Mouse (Mus musculus): Measurements from ENCODE around the gene C8a. TPM values are rescaled to one million over a fixed set of nuclear protein-coding genes. Genes with fewer than 3 reads are reported as not detected.

The C8a gene
- polyA plus RNA-seq, 1 experiment from 2014 or later, result not detected

DNA sequence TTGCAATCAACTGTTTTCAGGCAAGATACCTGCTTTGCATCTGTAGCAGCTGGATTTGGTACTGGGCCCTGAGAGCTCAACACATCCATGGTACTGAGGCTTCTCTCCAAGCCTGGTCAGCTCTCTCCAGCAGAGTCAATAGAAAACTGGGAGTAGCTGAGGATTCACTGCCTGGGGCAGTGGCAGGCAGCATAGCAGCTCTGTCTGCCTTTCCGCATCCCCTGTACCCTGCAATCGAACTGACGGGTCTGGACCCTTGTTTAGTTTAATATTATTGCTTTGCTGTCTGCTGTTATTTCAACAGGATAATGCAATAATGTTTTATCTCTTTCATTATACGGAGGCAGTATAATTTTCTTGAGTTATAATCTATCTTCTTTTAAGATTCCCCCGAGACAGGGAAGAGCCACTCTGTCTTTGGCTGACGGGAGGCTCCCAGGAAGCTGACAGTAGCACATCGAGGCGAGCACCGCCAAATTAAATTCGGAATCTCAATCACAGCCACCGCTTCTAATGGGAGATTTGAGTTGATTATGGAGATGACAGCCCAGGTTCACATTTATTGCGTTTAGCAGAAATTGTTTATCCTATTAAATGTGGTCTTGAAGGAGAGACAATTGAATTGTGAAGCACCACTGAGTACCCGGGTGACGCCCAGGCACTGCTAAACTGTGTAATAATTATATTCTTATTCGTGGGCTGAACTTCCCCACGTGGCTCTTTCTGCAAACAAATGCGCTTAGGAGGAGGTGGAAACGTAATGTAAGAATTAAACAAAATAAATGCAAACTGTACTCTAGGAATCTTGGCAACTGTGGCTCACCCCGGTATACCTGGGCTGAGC, 70.6 kb downstream of the C8a start:
- Histone ChIP-seq H3K27ac (no peak overlapping the region), H3K4me3 (no peak overlapping the region), H3K4me1 (no peaks in the 10 kb centered on the region), H3K27me3 (no peaks in the 10 kb centered on the region), H3K4me2 (replicated peaks) (no peak overlapping the region), H3K9me3 (no peaks in the 10 kb centered on the region), H3K36me3 (no peaks in the 10 kb centered on the region), H3K9ac (no peak overlapping the region)
- no peak for ATAC-seq (ENCODE audit: insufficient number of reproducible peaks, insufficient read depth, low FRiP score, low TSS enrichment)
- WGBS, result 77% methylated on average over 19 of the region's 19 CpGs

DNA sequence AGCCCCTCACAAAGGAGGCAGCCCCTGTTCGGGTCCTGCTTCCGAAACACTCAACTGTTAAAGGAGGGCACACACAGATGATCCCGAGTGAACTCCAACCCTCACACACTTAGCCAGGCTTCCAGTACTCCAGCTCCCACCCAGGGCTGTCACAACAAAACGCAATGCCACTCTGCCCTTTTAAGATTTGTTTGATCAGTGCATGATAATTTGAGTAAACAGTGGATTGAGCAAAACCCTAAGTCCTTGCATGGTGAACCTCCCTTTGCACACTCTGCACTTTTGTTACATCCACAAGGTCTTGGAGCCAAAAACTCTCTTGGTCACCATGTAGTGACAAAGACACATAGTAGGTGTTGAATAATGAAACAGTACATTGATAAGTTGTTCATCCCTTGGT, 72.1 kb downstream of the C8a start:
- no peak overlapping the region for H3K4me3 ChIP-seq
- 85% methylated on average over 4 of the region's 4 CpGs for WGBS
- ATAC-seq (ENCODE audit: insufficient number of reproducible peaks, insufficient read depth, low FRiP score, low TSS enrichment), result no peak

DNA sequence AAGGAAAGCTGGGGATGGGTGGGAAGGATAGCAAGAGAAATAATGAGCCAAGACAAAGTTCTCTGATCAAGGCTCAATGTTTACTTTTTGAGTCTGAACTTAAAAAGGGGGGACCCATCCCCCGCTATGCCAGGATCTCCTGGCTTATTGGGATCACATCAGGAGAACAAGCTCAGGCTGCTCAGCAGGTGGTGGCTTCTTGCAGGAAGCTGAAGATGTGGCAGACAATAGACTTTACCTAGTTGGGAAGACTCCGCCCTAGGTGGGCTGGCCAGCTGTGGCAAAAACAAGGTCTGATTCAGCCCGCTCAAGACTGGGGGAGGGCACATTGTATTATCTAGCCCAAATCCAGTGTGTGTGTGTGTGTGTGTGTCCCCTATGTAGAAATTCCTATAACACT, 74.6 kb downstream of the C8a start:
- ATAC-seq (ENCODE audit: insufficient number of reproducible peaks, insufficient read depth, low FRiP score, low TSS enrichment), result no peak

More for the DNA sequence above, 72.1 kb downstream of the C8a start:
- Histone ChIP-seq H3K27ac (no peak overlapping the region), H3K36me3 (no peaks in the 10 kb centered on the region), H3K4me1 (no peaks in the 10 kb centered on the region), H3K9ac (no peak overlapping the region), H3K9me3 (no peaks in the 10 kb centered on the region), H3K4me2 (replicated peaks) (no peak overlapping the region), H3K27me3 (0 out of 2 replicates have a peak, but pooled peaks cover 3% of the 10 kb centered on the region)

DNA sequence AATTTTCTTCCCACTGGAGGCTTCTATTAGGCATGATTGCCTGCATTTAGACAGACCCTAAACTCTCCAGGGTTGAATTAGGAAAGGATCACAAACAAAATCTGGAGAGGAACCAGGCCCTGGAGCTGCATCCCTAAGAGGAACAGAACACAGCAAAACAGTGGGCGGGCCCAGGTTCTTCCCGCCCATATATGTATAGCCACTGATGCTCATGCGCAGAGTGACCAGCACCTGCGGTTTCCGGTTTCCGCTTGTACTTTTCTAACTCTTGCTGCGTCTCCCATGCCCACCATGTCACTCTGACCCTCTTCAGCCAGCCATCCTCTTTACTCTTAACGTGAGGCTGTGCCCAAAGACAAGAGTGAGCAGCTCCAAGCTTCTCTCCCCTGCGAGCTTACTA, 77.2 kb downstream of the C8a start:
- 73% methylated on average over 9 of the region's 9 CpGs for WGBS
- 0 out of 2 replicates have a peak, but pooled peaks cover 3% of the 10 kb centered on the region for H3K27me3 ChIP-seq
- ATAC-seq (ENCODE audit: insufficient number of reproducible peaks, insufficient read depth, low FRiP score, low TSS enrichment), result no peak
- no peaks in the 10 kb centered on the region for H3K9me3 ChIP-seq
- no peak overlapping the region for H3K4me3 ChIP-seq
- H3K9ac ChIP-seq, result no peak overlapping the region
- no peak overlapping the region for H3K27ac ChIP-seq
- H3K36me3 ChIP-seq, result no peaks in the 10 kb centered on the region
- no peak overlapping the region for H3K4me2 ChIP-seq (replicated peaks)
- no peaks in the 10 kb centered on the region for H3K4me1 ChIP-seq

More for the DNA sequence above, 74.6 kb downstream of the C8a start:
- WGBS, result 93% methylated on average over 3 of the region's 3 CpGs
- Histone ChIP-seq H3K9me3 (no peaks in the 10 kb centered on the region), H3K9ac (no peak overlapping the region), H3K4me3 (no peak overlapping the region), H3K4me2 (replicated peaks) (no peak overlapping the region), H3K27me3 (0 out of 2 replicates have a peak, but pooled peaks cover 3% of the 10 kb centered on the region), H3K36me3 (no peaks in the 10 kb centered on the region), H3K4me1 (no peaks in the 10 kb centered on the region), H3K27ac (no peak overlapping the region)

DNA sequence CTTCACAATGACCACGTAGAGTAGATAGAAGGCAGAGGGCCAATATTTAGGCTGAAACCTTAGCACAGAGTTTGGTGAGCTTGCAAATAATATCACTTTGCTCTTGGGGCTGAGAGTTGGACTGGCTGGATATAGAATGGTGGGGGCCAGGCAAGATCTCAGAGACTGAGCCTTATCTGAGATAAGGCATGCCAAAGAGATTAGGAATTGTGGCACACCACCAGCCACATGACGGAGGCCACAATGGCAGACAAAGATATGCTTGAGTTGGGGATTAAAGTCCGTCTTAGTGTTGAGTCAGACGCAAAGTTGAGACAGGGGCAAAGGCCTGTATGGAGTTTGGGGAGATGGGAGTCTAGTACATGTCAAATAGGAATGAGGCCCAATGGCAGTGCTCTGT, 84.1 kb downstream of the C8a start:
- H3K9me3 ChIP-seq, result no peaks in the 10 kb centered on the region
- H3K4me3 ChIP-seq, result no peak overlapping the region
- no peaks in the 10 kb centered on the region for H3K36me3 ChIP-seq
- no peak for ATAC-seq (ENCODE audit: insufficient number of reproducible peaks, insufficient read depth, low FRiP score, low TSS enrichment)
- no peak overlapping the region for H3K9ac ChIP-seq
- no peak overlapping the region for H3K4me2 ChIP-seq (replicated peaks)
- no peaks in the 10 kb centered on the region for H3K27me3 ChIP-seq
- no peak overlapping the region for H3K27ac ChIP-seq
- 86% methylated on average over 4 of the region's 4 CpGs for WGBS
- H3K4me1 ChIP-seq, result no peaks in the 10 kb centered on the region

DNA sequence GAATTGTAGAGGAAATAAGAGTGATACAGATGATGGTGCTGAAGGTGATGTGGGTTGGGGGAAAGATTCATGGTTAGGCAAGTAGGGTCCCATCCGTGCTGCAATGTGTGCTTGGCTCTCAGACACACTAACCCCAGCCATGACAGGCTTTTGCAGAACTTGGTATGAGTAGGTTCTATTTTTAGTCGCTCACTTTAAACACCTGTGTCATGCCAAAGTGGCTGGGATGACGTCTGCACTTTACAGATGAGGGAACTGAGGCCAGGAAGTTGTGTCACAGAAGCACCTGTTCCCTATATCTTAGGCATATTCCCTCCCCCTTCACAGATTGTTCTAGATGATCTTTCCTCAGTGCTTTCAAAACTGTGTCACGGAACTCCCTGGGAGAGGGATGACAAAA, 93.9 kb downstream of the C8a start:
- no peaks in the 10 kb centered on the region for H3K4me1 ChIP-seq
- no peak overlapping the region for H3K4me3 ChIP-seq
- H3K27ac ChIP-seq, result no peak overlapping the region
- H3K4me2 ChIP-seq (replicated peaks), result no peak overlapping the region
- no peak overlapping the region for H3K9ac ChIP-seq
- 82% methylated on average over 4 of the region's 4 CpGs for WGBS
- no peaks in the 10 kb centered on the region for H3K9me3 ChIP-seq
- H3K36me3 ChIP-seq, result no peaks in the 10 kb centered on the region
- no peaks in the 10 kb centered on the region for H3K27me3 ChIP-seq
- no peak for ATAC-seq (ENCODE audit: insufficient number of reproducible peaks, insufficient read depth, low FRiP score, low TSS enrichment)

DNA sequence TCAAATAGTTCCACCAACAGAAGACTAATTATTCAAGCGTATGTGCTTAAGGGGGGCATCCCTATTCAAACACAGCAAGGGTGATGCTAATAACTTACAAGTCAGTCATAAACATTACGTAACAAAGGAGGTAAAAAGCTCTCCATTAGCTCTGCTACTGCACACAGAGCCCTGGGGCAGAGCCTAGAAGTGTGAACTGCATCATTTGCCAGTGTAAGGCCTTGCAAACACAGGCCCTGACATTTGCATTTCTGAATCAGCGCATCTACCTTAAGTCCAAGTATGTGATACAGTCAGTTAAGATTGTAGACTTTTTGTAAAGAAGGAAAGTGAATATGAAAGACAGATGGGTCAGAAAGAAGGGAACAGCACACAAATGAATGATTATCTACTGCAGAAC, 94.8 kb downstream of the C8a start:
- H3K4me2 ChIP-seq (replicated peaks), result no peak overlapping the region
- H3K9ac ChIP-seq, result no peak overlapping the region
- no peaks in the 10 kb centered on the region for H3K9me3 ChIP-seq
- WGBS, result 91% methylated on average over 3 of the region's 3 CpGs
- no peaks in the 10 kb centered on the region for H3K4me1 ChIP-seq
- no peaks in the 10 kb centered on the region for H3K27me3 ChIP-seq
- ATAC-seq (ENCODE audit: insufficient number of reproducible peaks, insufficient read depth, low FRiP score, low TSS enrichment), result no peak
- no peak overlapping the region for H3K4me3 ChIP-seq
- no peaks in the 10 kb centered on the region for H3K36me3 ChIP-seq
- H3K27ac ChIP-seq, result no peak overlapping the region

DNA sequence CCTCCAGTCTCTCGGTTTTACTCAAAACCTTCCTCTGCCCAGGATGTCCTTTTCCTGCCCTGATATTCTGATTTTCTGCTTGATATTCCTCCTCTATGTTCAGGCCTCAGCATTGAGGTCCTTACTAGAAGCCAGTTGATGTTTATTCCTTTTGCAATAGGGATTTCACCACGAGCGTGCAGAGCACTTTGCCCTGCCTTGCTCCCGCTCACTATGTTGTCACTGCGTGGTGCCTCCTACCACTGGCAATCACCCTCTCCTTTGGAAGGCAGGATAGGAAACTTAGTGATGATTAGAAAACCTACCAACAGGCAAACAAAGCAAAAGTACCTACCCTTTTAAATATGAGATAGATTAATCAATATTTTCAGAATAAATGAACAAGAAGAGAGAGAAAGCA, 96.7 kb downstream of the C8a start:
- Histone ChIP-seq H3K36me3 (no peaks in the 10 kb centered on the region), H3K4me3 (no peak overlapping the region), H3K9ac (no peak overlapping the region), H3K4me2 (replicated peaks) (no peak overlapping the region), H3K27ac (no peak overlapping the region), H3K9me3 (no peaks in the 10 kb centered on the region), H3K4me1 (no peaks in the 10 kb centered on the region), H3K27me3 (no peaks in the 10 kb centered on the region)
- 79% methylated on average over 5 of the region's 5 CpGs for WGBS
- no peak for ATAC-seq (ENCODE audit: insufficient number of reproducible peaks, insufficient read depth, low FRiP score, low TSS enrichment)

DNA sequence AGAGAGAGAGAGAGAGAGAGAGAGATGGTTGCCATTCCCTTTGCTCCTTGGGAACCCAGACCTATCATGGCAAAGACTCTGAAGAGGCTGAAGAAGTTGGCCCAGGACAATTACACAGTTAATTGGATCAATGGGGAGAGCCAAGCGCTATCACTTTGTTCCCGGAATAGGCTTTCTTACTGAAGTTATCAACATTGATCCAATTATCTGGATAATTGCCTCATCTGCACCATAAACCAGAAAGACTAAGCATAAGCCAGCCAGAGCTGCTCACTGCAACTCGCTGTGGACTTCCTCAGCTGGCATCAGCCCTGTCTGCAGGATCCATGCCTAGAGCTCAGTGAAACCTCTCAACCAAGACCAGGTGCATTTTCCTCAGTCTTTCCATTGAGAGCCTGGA, 100.6 kb downstream of the C8a start:
- no peaks in the 10 kb centered on the region for H3K27me3 ChIP-seq
- H3K36me3 ChIP-seq, result no peaks in the 10 kb centered on the region
- no peaks in the 10 kb centered on the region for H3K9me3 ChIP-seq
- 45% methylated on average over 3 of the region's 3 CpGs for WGBS
- H3K4me3 ChIP-seq, result no peak overlapping the region
- no peak overlapping the region for H3K27ac ChIP-seq
- no peak overlapping the region for H3K9ac ChIP-seq
- H3K4me2 ChIP-seq (replicated peaks), result no peak overlapping the region
- ATAC-seq (ENCODE audit: insufficient number of reproducible peaks, insufficient read depth, low FRiP score, low TSS enrichment), result no peak
- H3K4me1 ChIP-seq, result no peaks in the 10 kb centered on the region

DNA sequence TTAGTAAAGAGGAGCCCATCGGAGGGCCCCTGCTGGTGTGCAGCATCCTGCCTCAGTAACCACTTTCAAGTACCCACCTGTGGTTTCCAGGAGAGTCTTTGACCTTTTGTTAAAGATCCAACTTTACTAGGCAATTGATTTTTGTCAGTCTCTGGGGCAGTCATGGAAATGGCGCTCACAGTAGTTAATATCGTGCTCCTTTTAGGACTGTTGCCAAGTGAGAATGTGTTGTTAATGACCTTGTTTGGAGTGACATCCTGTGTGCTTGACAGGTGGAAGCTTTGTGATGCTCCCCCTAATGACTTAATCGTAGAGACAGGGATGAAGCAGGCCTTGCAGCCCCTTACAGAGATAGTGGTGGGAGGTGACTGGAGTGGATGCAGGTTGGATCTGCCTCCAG, 105.9 kb downstream of the C8a start:
- H3K36me3 ChIP-seq, result no peaks in the 10 kb centered on the region

DNA sequence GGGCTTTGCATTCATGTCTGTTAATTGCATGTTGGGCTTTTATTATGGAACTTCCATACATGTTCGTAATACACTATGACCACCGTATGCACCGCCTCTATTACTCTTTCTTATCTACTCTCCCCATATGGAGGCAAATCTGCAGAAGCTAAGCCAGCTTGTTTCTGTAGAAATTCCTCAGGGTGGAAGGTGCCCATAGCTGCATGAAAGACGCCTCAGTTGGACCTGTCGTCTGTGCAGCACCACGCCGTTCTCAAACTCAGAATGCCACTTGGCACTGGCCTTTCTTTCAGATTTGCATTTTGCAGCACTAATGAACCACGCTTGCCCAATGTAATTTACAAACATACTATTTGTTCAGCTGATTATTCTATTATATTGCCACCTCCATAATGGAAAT, 106.6 kb downstream of the C8a start:
- no peaks in the 10 kb centered on the region for H3K36me3 ChIP-seq
- no peak overlapping the region for H3K27ac ChIP-seq
- H3K4me3 ChIP-seq, result no peak overlapping the region
- H3K4me2 ChIP-seq (replicated peaks), result no peak overlapping the region
- no peaks in the 10 kb centered on the region for H3K4me1 ChIP-seq
- no peaks in the 10 kb centered on the region for H3K9me3 ChIP-seq
- no peak for ATAC-seq (ENCODE audit: insufficient number of reproducible peaks, insufficient read depth, low FRiP score, low TSS enrichment)
- no peak overlapping the region for H3K9ac ChIP-seq
- WGBS, result 87% methylated on average over 8 of the region's 8 CpGs
- no peaks in the 10 kb centered on the region for H3K27me3 ChIP-seq

More for the DNA sequence above, 105.9 kb downstream of the C8a start:
- Histone ChIP-seq H3K27me3 (no peaks in the 10 kb centered on the region), H3K27ac (no peak overlapping the region), H3K4me1 (no peaks in the 10 kb centered on the region), H3K9ac (no peak overlapping the region), H3K4me2 (replicated peaks) (no peak overlapping the region), H3K4me3 (no peak overlapping the region), H3K9me3 (no peaks in the 10 kb centered on the region)
- ATAC-seq (ENCODE audit: insufficient number of reproducible peaks, insufficient read depth, low FRiP score, low TSS enrichment), result no peak
- 71% methylated on average over 4 of the region's 4 CpGs for whole genome bisulfite sequencing

DNA sequence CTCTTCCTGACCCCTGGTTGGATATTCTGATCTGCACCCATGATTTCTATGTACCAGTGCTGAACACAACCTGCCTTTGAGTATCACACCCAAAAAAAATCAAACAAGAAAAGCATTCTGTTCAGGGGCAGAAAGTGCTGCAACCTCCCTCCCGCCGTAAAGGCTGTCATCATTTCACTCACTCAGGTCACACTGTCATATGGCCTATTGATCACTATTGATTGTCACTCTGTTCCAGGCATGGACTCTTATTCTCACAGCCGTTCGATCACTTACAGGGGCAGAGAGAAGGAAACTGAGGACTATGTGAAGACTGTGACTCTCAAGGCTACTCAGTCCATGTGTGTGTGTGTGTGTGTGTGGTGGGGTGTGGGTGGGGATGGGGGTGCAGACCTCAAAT, 108.0 kb downstream of the C8a start:
- Histone ChIP-seq H3K9me3 (no peaks in the 10 kb centered on the region), H3K4me2 (replicated peaks) (no peak overlapping the region), H3K4me3 (no peak overlapping the region), H3K36me3 (no peaks in the 10 kb centered on the region), H3K27me3 (no peaks in the 10 kb centered on the region), H3K9ac (no peak overlapping the region), H3K4me1 (no peaks in the 10 kb centered on the region), H3K27ac (no peak overlapping the region)
- ATAC-seq (ENCODE audit: insufficient number of reproducible peaks, insufficient read depth, low FRiP score, low TSS enrichment), result no peak
- WGBS, result 85% methylated on average over 4 of the region's 4 CpGs

Measured in embryonic facial prominence, embryonic 12.5 days (tissue).